Mouse (Mus musculus) liver, embryonic 18 days (tissue): ENCODE measurements around the gene Izumo4. TPM values are rescaled to one million over a fixed set of nuclear protein-coding genes. Genes with fewer than 3 reads are reported as not detected.

ENCODE experiments used
- polyA plus RNA-seq: library from polyadenylated mRNA; depleted of rRNA; stranded (reverse); fragments of >200 nt; gene quantifications from 2 replicates; pipeline ENCODE4 v1.2.3, GENCODE M21; 2012; rRNA removed

Izumo4 gene
- polyA plus RNA-seq: 11.0 and 12.1 TPM in 2 replicates

DNA sequence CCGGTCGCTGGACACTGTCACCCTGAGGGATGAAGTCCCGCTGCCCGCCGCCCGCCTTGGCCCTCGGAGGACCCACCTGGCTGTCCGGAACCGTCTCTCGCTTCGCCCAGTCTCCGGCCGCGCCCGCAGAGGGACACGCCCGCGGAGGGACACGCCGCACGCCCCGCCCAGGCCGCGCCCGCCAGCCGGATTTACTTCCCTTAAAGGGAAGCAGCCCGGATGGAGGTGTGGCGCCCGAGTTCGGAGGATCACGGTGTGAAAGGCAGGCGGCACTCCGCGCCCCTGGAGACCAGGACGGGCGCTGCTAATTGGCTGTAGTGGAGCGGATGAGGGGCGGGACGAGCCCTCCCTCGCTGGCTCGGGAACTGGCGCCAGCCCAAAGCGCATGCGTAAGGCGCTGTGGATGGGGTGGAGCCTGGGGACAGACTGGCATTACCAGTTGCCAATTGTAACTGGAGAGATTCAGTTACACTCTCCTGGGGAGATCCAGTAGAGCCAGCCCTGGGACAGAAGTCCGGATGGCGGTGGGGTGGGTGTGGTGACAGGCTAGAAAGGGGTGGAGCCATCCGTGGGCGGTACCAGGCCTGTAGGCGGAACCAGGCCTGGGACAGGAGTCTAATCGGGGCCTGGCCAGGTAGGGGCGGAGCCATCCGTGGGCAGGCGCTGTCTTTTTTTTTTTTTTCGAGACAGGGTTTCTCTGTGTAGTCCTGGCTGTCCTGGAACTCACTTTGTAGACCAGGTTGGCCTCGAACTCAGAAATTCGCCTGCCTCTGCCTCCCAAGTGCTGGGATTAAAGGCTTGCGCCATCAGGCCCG lies at the start of gene Izumo4, which contains the start of gene Mob3a:
Gene Izumo4, plus strand, starts transcription at position 464 of the 815 bp plus-strand sequence.
Gene Mob3a, minus strand, starts transcription at position 257 of the 815 bp plus-strand sequence.

DNA sequence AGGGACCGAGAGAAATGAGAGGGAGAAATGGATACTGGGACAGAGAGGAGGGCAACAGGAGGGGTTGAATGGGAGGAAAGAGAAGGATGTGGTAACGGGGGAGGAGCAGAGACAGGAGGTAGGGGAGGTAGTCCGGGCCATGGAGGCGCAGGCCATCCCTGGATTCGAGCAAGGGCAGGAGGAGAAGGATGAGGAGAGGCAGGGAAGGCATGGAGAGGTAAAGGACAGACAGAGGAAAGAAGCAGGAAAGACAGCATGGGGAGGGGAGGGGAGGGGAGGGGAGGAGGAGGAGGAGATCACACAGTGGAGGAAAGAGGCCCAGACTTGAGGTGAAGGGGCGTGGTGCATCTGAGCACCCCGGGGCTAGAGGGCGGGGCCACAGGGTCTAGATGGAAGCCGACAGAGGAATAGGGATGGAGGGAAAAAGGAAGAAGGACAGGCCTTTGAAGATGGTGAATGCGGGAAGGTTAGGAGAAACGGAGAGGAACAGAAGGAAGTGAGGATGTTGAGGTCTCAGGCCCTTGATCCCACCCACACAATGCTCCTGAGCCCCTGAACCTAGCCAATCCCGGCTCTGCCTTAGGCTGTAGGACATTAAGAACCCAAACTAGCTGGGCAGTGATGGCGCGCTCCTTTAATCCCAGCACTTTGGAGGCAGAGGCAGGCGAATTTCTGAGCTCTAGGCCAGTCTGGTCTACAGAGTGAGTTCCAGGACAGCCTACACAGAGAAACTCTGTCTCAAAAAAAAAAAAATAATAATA lies 44.9 kb upstream of the Izumo4 start, which contains the start of gene Btbd2:
Gene Btbd2, minus strand, starts transcription at position 209 of the 761 bp plus-strand sequence.

DNA sequence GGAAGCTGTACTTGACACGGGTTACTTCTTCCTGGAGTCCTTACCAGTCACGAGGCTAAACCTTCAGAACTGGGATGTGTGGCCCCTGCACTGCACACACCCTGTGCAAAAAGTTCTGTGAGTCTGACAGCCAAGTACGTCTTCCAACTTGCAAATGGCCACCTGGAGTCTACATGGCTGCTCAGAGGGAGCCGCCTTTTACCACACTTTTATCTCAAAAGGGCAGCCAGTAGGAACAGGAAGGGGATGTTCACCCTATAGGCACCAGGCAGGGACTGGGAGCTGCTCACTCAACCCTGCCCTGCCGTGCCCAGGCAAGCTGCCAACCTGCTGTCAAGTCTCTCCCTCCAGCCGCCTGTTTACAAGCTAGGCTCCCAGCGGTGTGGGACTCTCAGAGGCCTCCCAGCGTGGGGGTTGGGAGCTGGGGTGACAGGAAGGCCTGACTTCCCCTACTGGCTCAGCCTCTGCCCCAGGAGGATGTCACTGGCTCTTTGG lies 24.0 kb upstream of the Izumo4 start, which contains the start of gene Mknk2:
Gene Mknk2, minus strand, starts transcription at position 171 of the 495 bp plus-strand sequence.

DNA sequence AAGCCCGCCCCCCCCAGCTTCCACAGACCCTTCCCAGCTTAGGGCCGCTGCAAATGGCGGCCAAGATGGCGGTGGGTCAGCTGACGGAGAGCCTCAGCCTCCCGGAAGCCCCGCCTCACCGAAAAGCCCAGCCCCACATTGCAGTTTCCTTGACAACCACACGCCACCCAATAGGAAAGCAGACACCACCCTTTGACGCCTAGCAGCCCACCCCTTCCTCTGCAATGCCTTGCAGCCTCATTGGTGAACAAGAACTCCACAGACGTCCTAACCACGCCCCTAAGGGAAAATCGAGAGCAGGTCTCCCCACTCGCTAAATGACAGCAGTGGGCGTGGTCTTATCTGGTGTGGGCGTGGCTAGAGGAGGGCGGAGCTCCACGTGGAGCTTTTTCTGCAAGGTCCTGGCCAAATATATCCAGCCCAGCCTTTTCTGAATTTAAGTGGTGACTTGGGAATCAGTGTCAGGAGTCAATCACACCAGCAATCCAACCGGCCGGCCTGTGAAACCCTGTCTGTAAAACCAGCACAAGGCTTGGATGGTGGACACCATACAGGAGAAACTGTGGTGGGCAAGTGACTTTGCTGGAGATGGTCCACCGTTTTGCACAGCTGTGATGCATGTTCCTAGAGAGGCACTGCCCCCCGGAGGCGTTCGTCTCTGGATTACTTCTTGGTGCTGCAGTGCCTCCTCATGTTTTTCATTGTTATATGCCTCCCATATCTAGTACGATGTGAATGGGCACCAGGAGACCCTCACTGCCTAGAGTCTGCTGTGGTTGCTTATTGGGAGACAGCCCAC lies 40.4 kb downstream of the Izumo4 start, which contains the start of gene Ap3d1:
Gene Ap3d1, minus strand, starts transcription at position 85 of the 799 bp plus-strand sequence.

DNA sequence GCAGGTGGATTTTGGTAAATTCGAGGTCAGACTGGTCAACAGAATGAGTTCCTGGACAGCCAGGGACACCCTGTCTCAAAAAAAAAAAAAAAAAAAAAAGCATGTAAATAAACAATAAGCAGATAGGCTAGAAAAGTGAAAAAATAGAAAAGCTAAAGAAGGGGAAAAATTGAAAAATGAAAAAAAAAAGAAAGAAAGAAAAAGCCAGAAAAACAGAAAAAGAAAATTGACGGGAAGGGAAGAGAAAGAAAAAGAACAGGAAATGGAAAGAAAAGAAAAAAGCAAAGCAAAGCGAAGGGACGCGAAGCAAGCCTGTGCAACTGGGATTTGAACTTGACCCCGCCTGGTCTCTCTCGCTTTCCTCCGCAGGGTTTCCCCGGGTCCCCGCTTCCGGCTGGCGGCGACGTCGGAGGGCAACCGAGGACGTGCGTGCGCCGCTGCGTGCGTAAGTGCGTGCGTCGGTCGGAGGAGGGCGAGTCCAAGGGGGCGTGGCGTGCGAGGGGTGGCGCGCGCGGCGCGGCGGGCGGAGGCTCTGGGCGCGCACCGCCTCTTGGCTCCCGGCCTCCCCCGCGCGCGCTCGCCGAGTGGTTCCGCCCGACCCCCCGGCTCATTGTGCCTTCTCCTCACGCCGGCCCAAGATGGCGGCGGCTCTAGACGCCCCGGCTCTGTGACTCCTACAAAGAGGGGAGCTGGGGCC lies 52.8 kb downstream of the Izumo4 start, which contains the start of gene Dot1l:
Gene Dot1l, plus strand, starts transcription at position 613 of the 697 bp plus-strand sequence.

Other genes starting within 250 kb of the Izumo4 start
- gene Onecut3, start 207.3 kb upstream of the Izumo4 start, polyA plus RNA-seq: 0.01 TPM in 2 replicates
- 0.01 TPM in 2 replicates for gene Atp8b3, start 163.1 kb upstream of the Izumo4 start, polyA plus RNA-seq
- 14.0 and 19.7 TPM in 2 replicates for gene Rexo1, start 140.6 kb upstream of the Izumo4 start, polyA plus RNA-seq
- 5.5 and 6.4 TPM in 2 replicates for gene Klf16, start 124.9 kb upstream of the Izumo4 start, polyA plus RNA-seq
- gene Abhd17a, start 111.8 kb upstream of the Izumo4 start, polyA plus RNA-seq: 39.9 and 40.7 TPM in 2 replicates
- gene Scamp4, start 99.3 kb upstream of the Izumo4 start, polyA plus RNA-seq: 17.8 and 19.9 TPM in 2 replicates
- gene Adat3, start 99.3 kb upstream of the Izumo4 start, polyA plus RNA-seq: 3.1 and 3.6 TPM in 2 replicates
- gene Gm49322, start 96.2 kb upstream of the Izumo4 start, polyA plus RNA-seq: 0.74 and 0.80 TPM in 2 replicates
- gene Csnk1g2, start 79.3 kb upstream of the Izumo4 start, polyA plus RNA-seq: 61.9 and 64.2 TPM in 2 replicates
- gene Btbd2, start 45.1 kb upstream of the Izumo4 start, polyA plus RNA-seq: 10.7 TPM in 2 replicates
- gene Mknk2, start 24.1 kb upstream of the Izumo4 start, polyA plus RNA-seq: 42.1 and 45.1 TPM in 2 replicates
- 12.3 and 13.5 TPM in 2 replicates for gene Mob3a, start 207 bp upstream of the Izumo4 start, polyA plus RNA-seq
- gene Ap3d1, start 40.1 kb downstream of the Izumo4 start, polyA plus RNA-seq: 26.6 and 31.1 TPM in 2 replicates
- gene Dot1l, start 53.0 kb downstream of the Izumo4 start, polyA plus RNA-seq: 4.8 and 5.8 TPM in 2 replicates
- 18.1 and 20.1 TPM in 2 replicates for gene Sf3a2, start 96.0 kb downstream of the Izumo4 start, polyA plus RNA-seq
- gene Plekhj1, start 96.4 kb downstream of the Izumo4 start, polyA plus RNA-seq: 33.7 and 36.1 TPM in 2 replicates
- gene Amh, start 103.1 kb downstream of the Izumo4 start, polyA plus RNA-seq: 0.19 and 0.23 TPM in 2 replicates
- 0.06 and 0.07 TPM in 2 replicates for gene Jsrp1, start 111.3 kb downstream of the Izumo4 start, polyA plus RNA-seq
- 573 TPM in 2 replicates for gene Oaz1, start 124.5 kb downstream of the Izumo4 start, polyA plus RNA-seq
- gene Lingo3, start 141.9 kb downstream of the Izumo4 start, polyA plus RNA-seq: 0.01 TPM in 1 of 2 replicates, not detected in the other
- gene Lsm7, start 153.0 kb downstream of the Izumo4 start, polyA plus RNA-seq: 121 and 137 TPM in 2 replicates
- 32.6 and 37.7 TPM in 2 replicates for gene Sppl2b, start 153.1 kb downstream of the Izumo4 start, polyA plus RNA-seq
- gene Tmprss9, start 169.7 kb downstream of the Izumo4 start, polyA plus RNA-seq: 0.05 and 0.07 TPM in 2 replicates
- 94.0 and 114 TPM in 2 replicates for gene Timm13, start 198.8 kb downstream of the Izumo4 start, polyA plus RNA-seq
- gene Lmnb2, start 216.1 kb downstream of the Izumo4 start, polyA plus RNA-seq: 8.0 and 9.1 TPM in 2 replicates
- 15.7 and 16.8 TPM in 2 replicates for gene Gadd45b, start 227.9 kb downstream of the Izumo4 start, polyA plus RNA-seq